7 mouse cellular contexts compared by ENCODE assay signal in the genomic region with DNA sequence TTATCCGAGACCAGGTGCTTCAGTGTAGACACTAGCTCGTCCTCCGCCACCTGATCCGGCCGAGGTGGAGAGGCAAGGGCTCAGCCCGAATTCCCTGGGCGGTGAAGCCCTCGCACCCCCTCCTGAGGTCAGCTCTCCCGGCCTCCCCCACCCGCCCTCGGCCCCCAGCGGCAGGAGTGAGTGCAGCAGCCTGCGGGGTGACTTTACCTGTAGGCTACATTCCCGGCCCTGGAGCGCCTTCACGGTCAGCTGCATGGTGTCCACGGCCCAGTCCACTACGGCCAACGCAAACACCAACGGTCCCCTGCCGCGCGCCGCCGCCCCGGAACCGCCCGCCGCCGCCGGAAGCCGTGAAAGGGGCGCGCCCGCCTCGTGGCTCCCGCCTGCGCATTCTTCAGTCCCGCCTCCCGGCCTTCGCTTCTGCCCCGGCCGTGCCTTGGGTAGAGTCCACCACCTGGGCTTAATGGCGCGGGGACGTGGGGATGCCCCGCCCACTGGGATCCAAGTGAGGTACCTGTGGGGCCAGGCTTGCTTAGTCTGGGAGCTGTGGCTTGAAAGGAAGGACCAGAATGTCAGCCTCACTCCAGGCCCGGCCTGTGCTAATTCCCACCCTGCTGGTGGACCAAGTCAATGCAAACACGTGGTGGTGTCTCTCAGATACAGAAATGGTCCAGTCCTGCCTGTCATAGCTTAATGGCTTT. TPM values are rescaled to one million over a fixed set of nuclear protein-coding genes. Genes with fewer than 3 reads are reported as not detected.
DNase-seq lines count a peak whose midpoint lies in the region; ATAC-seq lines count a peak whose summit lies in the region.

No protein-coding gene starts in this region.

- peak; percentile 70 to 73 for DNase-seq in adrenal gland, adult 18-20 months (ENCODE audit: low spot score in 2 of 2)
- peak; percentile 82 for DNase-seq in embryo, embryonic 11 days
- DNase-seq in gastrocnemius, postnatal 4 days (ENCODE audit: low spot score in 2 of 2), result peak; percentile 55 to 66
- DNase-seq in spleen, adult 18-20 months, result peak; percentile 60 to 70

- no peaks in the 10 kb centered on the region for H3K9me3 ChIP-seq in intestine, embryonic 16.5 days (ENCODE audit: control insufficient read depth, low read length)
- H3K9me3 ChIP-seq in limb, embryonic 12.5 days, result no peaks in the 10 kb centered on the region
- no peaks in the 10 kb centered on the region for H3K9me3 ChIP-seq in midbrain, embryonic 13.5 days

- no peaks in the 10 kb centered on the region for H3K27me3 ChIP-seq in intestine, embryonic 16.5 days (replicated peaks; ENCODE audit: control insufficient read depth, insufficient read depth, low read length)
- no peaks in the 10 kb centered on the region for H3K27me3 ChIP-seq in limb, embryonic 12.5 days
- no peaks in the 10 kb centered on the region for H3K27me3 ChIP-seq in midbrain, embryonic 13.5 days

- peak overlapping the region; percentile 66 for H3K4me3 ChIP-seq in intestine, embryonic 16.5 days (ENCODE audit: low read length)
- H3K4me3 ChIP-seq in limb, embryonic 12.5 days (replicated peaks), result peak overlapping the region; percentile 59
- H3K4me3 ChIP-seq in midbrain, embryonic 13.5 days (replicated peaks), result peak overlapping the region; percentile 59

- H3K9ac ChIP-seq in intestine, embryonic 16.5 days (ENCODE audit: low read depth, low read length), result peak overlapping the region; percentile 81
- H3K9ac ChIP-seq in limb, embryonic 12.5 days (replicated peaks), result peak overlapping the region; percentile 73
- peak overlapping the region; percentile 84 for H3K9ac ChIP-seq in midbrain, embryonic 13.5 days (replicated peaks)

- H3K36me3 ChIP-seq in intestine, embryonic 16.5 days (ENCODE audit: control insufficient read depth, insufficient read depth, low read length), result no peaks in the 10 kb centered on the region
- peaks cover 13% of the 10 kb centered on the region; the same call in 1 of the 2 replicates for H3K36me3 ChIP-seq in limb, embryonic 12.5 days
- H3K36me3 ChIP-seq in midbrain, embryonic 13.5 days, result peaks cover 3% of the 10 kb centered on the region; the same call in 1 of the 2 replicates

- WGBS in intestine, embryonic 16.5 days, result 20% methylated on average over 49 of the region's 49 CpGs
- 14% methylated on average over 47 of the region's 49 CpGs for WGBS in limb, embryonic 12.5 days
- whole genome bisulfite sequencing in midbrain, embryonic 13.5 days, result 27% methylated on average over 48 of the region's 49 CpGs

- peaks cover 5% of the 10 kb centered on the region; the same call in 1 of the 2 replicates for H3K4me1 ChIP-seq in intestine, embryonic 16.5 days (ENCODE audit: control insufficient read depth, insufficient read depth, low read length)
- peaks cover 5% of the 10 kb centered on the region; the same call in 1 of the 2 replicates for H3K4me1 ChIP-seq in limb, embryonic 12.5 days (replicated peaks)
- H3K4me1 ChIP-seq in midbrain, embryonic 13.5 days (replicated peaks), result peaks cover 15% of the 10 kb centered on the region

- H3K4me2 ChIP-seq in intestine, embryonic 16.5 days (ENCODE audit: low read depth, low read length), result peak overlapping the region; percentile 55
- H3K4me2 ChIP-seq in limb, embryonic 12.5 days, result peak overlapping the region; percentile 61
- peak overlapping the region; percentile 69 for H3K4me2 ChIP-seq in midbrain, embryonic 13.5 days (replicated peaks)

- ATAC-seq in intestine, embryonic 16.5 days, result peak; percentile 88
- ATAC-seq in limb, embryonic 12.5 days (ENCODE audit: insufficient number of reproducible peaks, insufficient read depth, low FRiP score, low TSS enrichment, low read depth), result peak; percentile 73
- peak; percentile 80 for ATAC-seq in midbrain, embryonic 13.5 days

- H3K27ac ChIP-seq in intestine, embryonic 16.5 days (ENCODE audit: low read length), result peak overlapping the region; percentile 75
- H3K27ac ChIP-seq in limb, embryonic 12.5 days, result peak overlapping the region; percentile 74
- H3K27ac ChIP-seq in midbrain, embryonic 13.5 days, result peak overlapping the region; percentile 80

RNA-seq across cellular contexts. Expression of gene Ubl4a, which starts 4.7 kb away (rescaled TPM):
- total RNA-seq in adrenal gland, adult 18-20 months (2021), result 10 to 100 TPM; 61.4 to 63.9 TPM
- total RNA-seq in gastrocnemius, postnatal 4 days (2021), result 10 to 100 TPM; 46.4 to 50.2 TPM
- 65.4 and 67.7 TPM in 2 replicates for polyA plus RNA-seq in intestine, embryonic 16.5 days (2015; fragmentation: Nextera tagmentation; extraction: Ambion mirVana)
- 57.1 and 59.8 TPM in 2 replicates for polyA plus RNA-seq in limb, embryonic 12.5 days (2016; fragmentation: Nextera tagmentation; extraction: Ambion mirVana)
- 66.7 and 68.8 TPM in 2 replicates for polyA plus RNA-seq in midbrain, embryonic 13.5 days (2015; fragmentation: Nextera tagmentation; extraction: Ambion mirVana)

RNA-seq across cellular contexts. Expression of gene Slc10a3, which starts 4.8 kb away (rescaled TPM):
- total RNA-seq in adrenal gland, adult 18-20 months (2021), result 10 to 100 TPM; 19.0 to 20.5 TPM
- total RNA-seq in gastrocnemius, postnatal 4 days (2021), result 1 to 10 TPM; 5.5 to 6.7 TPM
- polyA plus RNA-seq in intestine, embryonic 16.5 days (2015; fragmentation: Nextera tagmentation; extraction: Ambion mirVana), result 16.9 and 17.6 TPM in 2 replicates
- 14.4 and 14.8 TPM in 2 replicates for polyA plus RNA-seq in limb, embryonic 12.5 days (2016; fragmentation: Nextera tagmentation; extraction: Ambion mirVana)
- polyA plus RNA-seq in midbrain, embryonic 13.5 days (2015; fragmentation: Nextera tagmentation; extraction: Ambion mirVana), result 7.0 and 8.5 TPM in 2 replicates

RNA-seq across cellular contexts. Expression of gene Lage3, which starts 14.9 kb away (rescaled TPM):
- total RNA-seq in adrenal gland, adult 18-20 months (2021), result 10 to 100 TPM; 43.2 to 53.2 TPM
- 10 to 100 TPM; 39.8 to 48.0 TPM for total RNA-seq in gastrocnemius, postnatal 4 days (2021)
- polyA plus RNA-seq in intestine, embryonic 16.5 days (2015; fragmentation: Nextera tagmentation; extraction: Ambion mirVana), result 81.3 and 84.4 TPM in 2 replicates
- polyA plus RNA-seq in limb, embryonic 12.5 days (2016; fragmentation: Nextera tagmentation; extraction: Ambion mirVana), result 107 and 122 TPM in 2 replicates
- 82.8 and 85.4 TPM in 2 replicates for polyA plus RNA-seq in midbrain, embryonic 13.5 days (2015; fragmentation: Nextera tagmentation; extraction: Ambion mirVana)

RNA-seq across cellular contexts. Expression of gene Fam3a, which starts 24.7 kb away (rescaled TPM):
- total RNA-seq in adrenal gland, adult 18-20 months (2021), result 10 to 100 TPM; 26.7 to 27.1 TPM
- total RNA-seq in gastrocnemius, postnatal 4 days (2021), result 10 to 100 TPM; 20.7 to 26.2 TPM
- 30.6 and 34.6 TPM in 2 replicates for polyA plus RNA-seq in intestine, embryonic 16.5 days (2015; fragmentation: Nextera tagmentation; extraction: Ambion mirVana)
- 30.5 and 32.6 TPM in 2 replicates for polyA plus RNA-seq in limb, embryonic 12.5 days (2016; fragmentation: Nextera tagmentation; extraction: Ambion mirVana)
- polyA plus RNA-seq in midbrain, embryonic 13.5 days (2015; fragmentation: Nextera tagmentation; extraction: Ambion mirVana), result 33.7 and 37.7 TPM in 2 replicates

RNA-seq across cellular contexts. Expression of gene Ikbkg, which starts 24.7 kb away (rescaled TPM):
- 10 to 100 TPM; 56.8 to 63.6 TPM for total RNA-seq in adrenal gland, adult 18-20 months (2021)
- total RNA-seq in gastrocnemius, postnatal 4 days (2021), result 10 to 100 TPM; 35.2 to 39.4 TPM
- polyA plus RNA-seq in intestine, embryonic 16.5 days (2015; fragmentation: Nextera tagmentation; extraction: Ambion mirVana), result 20.8 and 21.6 TPM in 2 replicates
- polyA plus RNA-seq in limb, embryonic 12.5 days (2016; fragmentation: Nextera tagmentation; extraction: Ambion mirVana), result 22.1 and 22.3 TPM in 2 replicates
- polyA plus RNA-seq in midbrain, embryonic 13.5 days (2015; fragmentation: Nextera tagmentation; extraction: Ambion mirVana), result 17.8 and 19.2 TPM in 2 replicates

Comparison
In these comparisons a context has a peak if more than half of its experiments do, and no peak if none do; other contexts are left out.
1. Peak in every context shown above with its lines: DNase-seq, ATAC-seq, H3K4me3 ChIP-seq and H3K27ac ChIP-seq.